Mouse (Mus musculus) midbrain, embryonic 12.5 days (tissue): ENCODE measurements at regions not wholly inside any gene's neighbourhood (a gene's known extent, or its start where the extent isn't known, plus 50 kb on each side); places are given as distances from the start of the nearest gene placed in this dataset.

Experiments used
- ATAC-seq: fragments of 200-750 bp; cut with Nextera tagmentation; 2 replicates; pipeline ENCODE4 v1.8.0; 2017; ENCODE audit warnings: low read depth, moderate TSS enrichment, moderate library complexity; ENCODE audit not compliant: low FRiP score
- H3K27ac ChIP-seq: fragments of 300-500 bp; sonication (generic); replicated peaks from 2 replicates; pipeline ENCODE4 v1.5.1; 2016; ENCODE audit warnings: mild to moderate bottlenecking
- H3K27me3 ChIP-seq: fragments of 300-500 bp; sonication (generic); 2 replicates; pipeline ENCODE4 v1.6.1; 2016; ENCODE audit warnings: mild to moderate bottlenecking
- H3K36me3 ChIP-seq: fragments of 300-500 bp; sonication (generic); 2 replicates; pipeline ENCODE4 v1.6.1; 2016
- H3K4me1 ChIP-seq: fragments of 300-500 bp; sonication (generic); 2 replicates; pipeline ENCODE4 v1.6.1; 2016
- H3K4me2 ChIP-seq: fragments of 300-500 bp; sonication (generic); replicated peaks from 2 replicates; pipeline ENCODE4 v1.6.1; 2016; ENCODE audit warnings: mild to moderate bottlenecking, moderate library complexity
- H3K4me3 ChIP-seq: fragments of 300-500 bp; sonication (generic); 2 replicates; pipeline ENCODE4 v1.5.1; 2016; ENCODE audit warnings: mild to moderate bottlenecking
- H3K9ac ChIP-seq: fragments of 300-500 bp; sonication (generic); replicated peaks from 2 replicates; pipeline ENCODE4 v1.6.1; 2016; ENCODE audit warnings: mild to moderate bottlenecking, moderate library complexity
- H3K9me3 ChIP-seq: fragments of 300-500 bp; sonication (generic); 2 replicates; pipeline ENCODE4 v1.6.1; 2016; ENCODE audit warnings: mild to moderate bottlenecking
- WGBS: fragments of 180-500 bp; shearing (Covaris S2); methylation state at CpG from one replicate; pipeline ENCODE4 v1.1.7; 2016; 5-methylcytosine and 5-hydroxymethylcytosine counted together

DNA sequence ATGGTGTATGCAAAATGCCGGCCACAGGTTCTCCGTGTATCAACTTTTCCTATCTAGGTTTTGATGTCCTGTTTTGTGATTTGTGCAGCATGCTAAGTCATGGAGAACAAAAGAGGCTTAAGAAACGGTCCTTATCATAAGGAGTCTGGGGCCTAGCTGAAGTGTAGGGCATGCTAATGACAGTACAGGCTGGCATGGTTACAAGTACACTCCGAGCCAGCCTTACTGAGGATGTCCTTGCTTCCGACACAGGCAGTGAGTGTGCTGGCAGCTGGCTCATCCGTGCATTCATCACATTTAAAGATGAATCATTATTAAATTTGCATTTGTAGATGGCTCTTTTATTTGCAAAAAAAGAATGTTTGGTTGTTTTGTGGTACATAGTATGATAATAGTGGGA lies 219.3 kb downstream of the Fzd1 start:
- Histone ChIP-seq H3K9me3 (no peaks in the 10 kb centered on the region), H3K4me3 (no peak overlapping the region), H3K9ac (no peak overlapping the region), H3K4me2 (no peak overlapping the region), H3K27ac (no peak overlapping the region), H3K36me3 (no peaks in the 10 kb centered on the region), H3K4me1 (0 out of 2 replicates have a peak, but pooled peaks cover 4% of the 10 kb centered on the region), H3K27me3 (no peaks in the 10 kb centered on the region)
- ATAC-seq, result 0 out of 2 replicates have a peak, but pooled peaks have one; percentile 54
- 65% methylated on average over 6 of the region's 6 CpGs for WGBS

GRCm38 (mm10) chr5:4536790-4537189 lies 221.0 kb downstream of the Fzd1 start:
- 0 out of 2 replicates have a peak, but pooled peaks cover 4% of the 10 kb centered on the region for H3K4me1 ChIP-seq
- no peak overlapping the region for H3K9ac ChIP-seq
- H3K9me3 ChIP-seq, result no peaks in the 10 kb centered on the region
- no peak for ATAC-seq
- no peak overlapping the region for H3K27ac ChIP-seq
- H3K4me2 ChIP-seq, result no peak overlapping the region
- 80% methylated on average over 2 of the region's 2 CpGs for WGBS
- H3K36me3 ChIP-seq, result no peaks in the 10 kb centered on the region
- H3K27me3 ChIP-seq, result no peaks in the 10 kb centered on the region
- no peak overlapping the region for H3K4me3 ChIP-seq

DNA sequence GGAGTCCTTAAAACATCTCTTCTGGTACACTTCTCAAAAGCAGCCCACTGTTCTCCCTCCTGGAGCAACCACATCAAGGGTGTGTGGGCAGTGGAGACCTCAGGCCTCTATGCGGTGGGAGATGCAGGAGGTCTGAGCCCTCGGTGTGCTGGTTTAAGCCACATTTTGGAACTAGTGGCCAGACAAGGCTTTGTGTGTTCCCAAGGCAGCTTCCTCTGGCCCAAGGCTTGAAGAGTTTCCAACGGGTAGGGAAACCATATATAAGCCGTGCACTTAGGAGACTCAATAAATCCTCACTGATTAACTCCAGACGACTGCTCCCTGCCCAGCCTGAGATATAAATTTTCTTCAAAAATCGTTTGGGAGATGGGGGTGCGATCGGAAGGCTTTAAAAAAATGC lies 221.9 kb downstream of the Fzd1 start:
- H3K9me3 ChIP-seq, result no peaks in the 10 kb centered on the region

GRCm38 (mm10) chr5:4534512-4534911 lies 223.3 kb downstream of the Fzd1 start:
- no peak overlapping the region for H3K9ac ChIP-seq
- no peaks in the 10 kb centered on the region for H3K36me3 ChIP-seq
- H3K27ac ChIP-seq, result no peak overlapping the region
- H3K9me3 ChIP-seq, result no peaks in the 10 kb centered on the region
- no peak overlapping the region for H3K4me3 ChIP-seq
- H3K4me2 ChIP-seq, result no peak overlapping the region
- H3K27me3 ChIP-seq, result no peaks in the 10 kb centered on the region
- H3K4me1 ChIP-seq, result peaks cover 16% of the 10 kb centered on the region
- ATAC-seq, result no peak
- WGBS, result 86% methylated on average over 2 of the region's 2 CpGs

More for the DNA sequence above, 221.9 kb downstream of the Fzd1 start:
- Histone ChIP-seq H3K9ac (no peak overlapping the region), H3K36me3 (no peaks in the 10 kb centered on the region), H3K4me1 (peaks cover 4% of the 10 kb centered on the region; the same call in 1 of the 2 replicates), H3K27ac (no peak overlapping the region), H3K4me2 (no peak overlapping the region), H3K27me3 (no peaks in the 10 kb centered on the region), H3K4me3 (no peak overlapping the region)
- no peak for ATAC-seq
- WGBS, result 77% methylated on average over 8 of the region's 8 CpGs

- no peaks in the 10 kb centered on the region for H3K36me3 ChIP-seq
- H3K4me3 ChIP-seq, result no peak overlapping the region
- WGBS, result 29% methylated on average over 10 of the region's 10 CpGs
- H3K4me2 ChIP-seq, result no peak overlapping the region
- H3K9me3 ChIP-seq, result no peaks in the 10 kb centered on the region
- peaks cover 12% of the 10 kb centered on the region for H3K4me1 ChIP-seq
- no peak overlapping the region for H3K9ac ChIP-seq
- H3K27ac ChIP-seq, result no peak overlapping the region
- peak; percentile 56; the same call in 1 of the 2 replicates for ATAC-seq
- H3K27me3 ChIP-seq, result no peaks in the 10 kb centered on the region
These were observed 227.4 kb downstream of the Fzd1 start for GRCm38 (mm10) chr5:4530236-4531067.

- Histone ChIP-seq H3K4me2 (no peak overlapping the region), H3K36me3 (no peaks in the 10 kb centered on the region), H3K4me3 (no peak overlapping the region), H3K27me3 (no peaks in the 10 kb centered on the region), H3K9ac (no peak overlapping the region), H3K27ac (no peak overlapping the region), H3K4me1 (peaks cover 12% of the 10 kb centered on the region), H3K9me3 (no peaks in the 10 kb centered on the region)
- ATAC-seq, result no peak
- WGBS, result 94% methylated on average over 9 of the region's 9 CpGs
These were observed 231.6 kb downstream of the Fzd1 start for GRCm38 (mm10) chr5:4526042-4526815.

GRCm38 (mm10) chr5:4500599-4500998 lies 257.2 kb downstream of the Fzd1 start:
- WGBS, result 92% methylated on average over 3 of the region's 3 CpGs
- H3K4me1 ChIP-seq, result peaks cover 31% of the 10 kb centered on the region
- no peak overlapping the region for H3K9ac ChIP-seq
- H3K4me2 ChIP-seq, result no peak overlapping the region
- H3K4me3 ChIP-seq, result no peak overlapping the region
- peaks cover 7% of the 10 kb centered on the region; the same call in 1 of the 2 replicates for H3K27me3 ChIP-seq
- no peaks in the 10 kb centered on the region for H3K36me3 ChIP-seq
- no peaks in the 10 kb centered on the region for H3K9me3 ChIP-seq
- ATAC-seq, result no peak
- H3K27ac ChIP-seq, result no peak overlapping the region

GRCm38 (mm10) chr5:4499036-4499435 lies 258.8 kb downstream of the Fzd1 start:
- WGBS, result 19% methylated on average over 4 of the region's 4 CpGs
- Histone ChIP-seq H3K9me3 (no peaks in the 10 kb centered on the region), H3K4me1 (peaks cover 35% of the 10 kb centered on the region), H3K4me2 (0 out of 2 replicates have a peak overlapping the region, but pooled peaks have one; percentile 19), H3K36me3 (no peaks in the 10 kb centered on the region), H3K27me3 (peaks cover 12% of the 10 kb centered on the region), H3K9ac (no peak overlapping the region), H3K27ac (no peak overlapping the region), H3K4me3 (no peak overlapping the region)
- ATAC-seq, result no peak

- Histone ChIP-seq H3K36me3 (no peaks in the 10 kb centered on the region), H3K9ac (no peak overlapping the region), H3K9me3 (no peaks in the 10 kb centered on the region), H3K27me3 (peaks cover 16% of the 10 kb centered on the region), H3K4me1 (peaks cover 35% of the 10 kb centered on the region), H3K27ac (no peak overlapping the region), H3K4me3 (no peak overlapping the region), H3K4me2 (no peak overlapping the region)
- WGBS, result 65% methylated on average over 3 of the region's 3 CpGs
- ATAC-seq, result no peak
These were observed 259.4 kb downstream of the Fzd1 start for GRCm38 (mm10) chr5:4498425-4498824.

GRCm38 (mm10) chr5:4496907-4497200 lies 261.0 kb downstream of the Fzd1 start:
- no peak overlapping the region for H3K9ac ChIP-seq
- H3K4me2 ChIP-seq, result peak overlapping the region; percentile 28
- WGBS, result 32% methylated on average over 3 of the region's 3 CpGs

GRCm38 (mm10) chr5:4496132-4496906 lies 261.5 kb downstream of the Fzd1 start:
- H3K36me3 ChIP-seq, result no peaks in the 10 kb centered on the region
- H3K9ac ChIP-seq, result no peak overlapping the region
- peaks cover 35% of the 10 kb centered on the region for H3K4me1 ChIP-seq
- H3K27me3 ChIP-seq, result peaks cover 16% of the 10 kb centered on the region
- WGBS, result 15% methylated on average over 20 of the region's 20 CpGs
- no peak overlapping the region for H3K27ac ChIP-seq
- ATAC-seq, result peak; percentile 61; the same call in 1 of the 2 replicates
- peak overlapping the region; percentile 28 for H3K4me2 ChIP-seq
- H3K4me3 ChIP-seq, result no peak overlapping the region
- H3K9me3 ChIP-seq, result no peaks in the 10 kb centered on the region

More at GRCm38 (mm10) chr5:4496907-4497200, 261.0 kb downstream of the Fzd1 start:
- Histone ChIP-seq H3K4me1 (peaks cover 35% of the 10 kb centered on the region), H3K9me3 (no peaks in the 10 kb centered on the region), H3K4me3 (no peak overlapping the region), H3K36me3 (no peaks in the 10 kb centered on the region), H3K27me3 (peaks cover 16% of the 10 kb centered on the region), H3K27ac (no peak overlapping the region)
- ATAC-seq, result no peak
